Mouse (Mus musculus): ENCODE data around the gene Tmem200a. TPM values are rescaled to one million over a fixed set of nuclear protein-coding genes. Genes with fewer than 3 reads are reported as not detected.

The Tmem200a gene
- under 1 TPM in 1 of 2 experiments, not detected in 1; 0.15 TPM for polyA plus RNA-seq (2012; fragmentation: generic; extraction: Trizol)

GRCm38 (mm10) chr10:26078521-26079142 lies at the start of gene Tmem200a:
TSS of gene Tmem200a (minus strand) at chr10:26079052.

GRCm38 (mm10) chr10:26077671-26078481 lies 976 bp downstream of the Tmem200a start, which contains the start of gene Gm9767:
TSS of gene Gm9767 (plus strand) at chr10:26078255.

Other genes starting within 250 kb of the Tmem200a start
- not detected for gene Gm9767, start 797 bp downstream of the Tmem200a start, polyA plus RNA-seq (2012; fragmentation: generic; extraction: Trizol)
- not detected for gene Samd3, start 150.7 kb upstream of the Tmem200a start, polyA plus RNA-seq (2012; fragmentation: generic; extraction: Trizol)